Mouse (Mus musculus): ENCODE results near the gene Serpina9.

DNA sequence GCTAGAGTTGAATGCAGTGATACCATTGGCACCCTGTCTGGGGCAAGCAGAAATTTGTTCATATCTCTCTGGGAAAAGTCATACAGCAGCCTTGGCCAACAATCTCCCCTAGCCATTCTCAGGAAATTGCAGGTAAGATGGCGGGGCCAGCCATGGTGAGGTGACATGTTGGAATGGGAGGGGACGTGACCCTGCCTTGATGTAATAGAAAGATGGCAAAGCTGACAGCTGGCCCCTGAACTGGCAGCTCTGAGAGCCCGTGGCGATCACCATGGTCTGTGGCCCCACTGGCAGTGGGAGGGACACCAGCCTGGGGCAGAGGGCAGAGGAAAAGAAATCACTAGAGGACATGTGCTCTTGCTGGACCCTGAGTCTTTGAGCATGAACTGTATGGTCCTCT, 67.3 kb downstream of the Serpina9 start:
- no peak for TF ChIP-seq ZNF384 (IDR thresholded peaks at IDR 0.05; ENCODE audit: low read depth, low read length)
- TF ChIP-seq MAFK (IDR thresholded peaks at IDR 0.05; ENCODE audit: insufficient read depth, low read depth, low read length) = no peak
- TF ChIP-seq ZC3H11A (IDR thresholded peaks at IDR 0.05; ENCODE audit: borderline replicate concordance, low read depth, low read length) = no peak
- TF ChIP-seq HCFC1 (IDR thresholded peaks at IDR 0.05; ENCODE audit: borderline replicate concordance, insufficient read depth, low read length) = no peak

All from ES-E14 (cell line).